Comparison of ENCODE assay signal across 23 mouse cellular contexts in the genomic region with DNA sequence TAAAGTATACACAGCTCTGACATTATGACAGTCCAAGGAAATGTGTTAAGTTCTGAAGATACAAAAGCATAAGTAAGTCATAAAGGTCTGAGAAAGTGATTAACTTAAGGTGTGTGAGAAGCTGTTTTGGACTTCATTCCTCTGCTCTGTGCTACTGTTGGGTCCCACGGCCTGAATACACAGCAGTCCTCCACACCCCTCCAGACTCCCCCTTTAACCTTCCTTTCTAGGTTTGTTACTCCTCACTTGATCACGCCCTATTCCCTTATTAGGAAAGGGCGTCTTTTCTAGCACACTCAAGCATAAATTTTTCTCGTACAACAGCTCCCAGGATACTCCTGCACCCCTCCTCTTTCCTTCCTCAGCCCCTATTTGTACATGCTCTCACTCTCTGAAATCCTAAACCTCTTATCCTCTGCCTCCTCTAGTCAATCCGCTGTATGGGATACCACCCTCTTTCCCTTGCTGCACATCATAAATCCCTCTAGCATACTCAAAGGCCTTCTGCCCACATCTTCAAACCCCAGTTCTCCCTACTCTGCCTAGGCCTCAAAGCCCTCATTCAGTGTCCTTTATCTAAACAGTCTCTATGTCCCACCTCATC. TPM values are rescaled to one million over a fixed set of nuclear protein-coding genes. Genes with fewer than 3 reads are reported as not detected.
DNase-seq lines count a peak whose midpoint lies in the region; ATAC-seq and TF ChIP-seq lines count a peak whose summit lies in the region.
"Had no signal": no experiment of that assay in that cellular context is flagged by ENCODE, and none has a peak within 500 bp of the region (broad histone marks: within the 10 kb centered on the region; RNA-seq: fewer than 3 reads in every experiment).

No protein-coding gene starts in this region.

- H3K9me3 ChIP-seq in heart, embryonic 13.5 days: no peaks in the 10 kb centered on the region
- no peaks in the 10 kb centered on the region for H3K9me3 ChIP-seq in heart, embryonic 11.5 days (replicated peaks; ENCODE audit: control insufficient read depth, low read length)
- no peaks in the 10 kb centered on the region for H3K9me3 ChIP-seq in kidney, embryonic 15.5 days (replicated peaks)
- H3K9me3 ChIP-seq in kidney, postnatal 0 days (replicated peaks; ENCODE audit: low read length): no peaks in the 10 kb centered on the region
- H3K9me3 ChIP-seq: embryonic facial prominence, embryonic 10.5 days; embryonic facial prominence, embryonic 12.5 days; forebrain, embryonic 13.5 days; G1E had no signal

- H3K4me3 ChIP-seq in heart, adult 2 months: no peak overlapping the region
- no peak overlapping the region for H3K4me3 ChIP-seq in heart, embryonic 13.5 days
- no peak overlapping the region for H3K4me3 ChIP-seq in heart, embryonic 11.5 days (ENCODE audit: low read depth, low read length)
- no peak overlapping the region for H3K4me3 ChIP-seq in kidney, embryonic 15.5 days (replicated peaks)
- H3K4me3 ChIP-seq in kidney, postnatal 0 days (replicated peaks; ENCODE audit: low read depth, low read length): no peak overlapping the region
- H3K4me3 ChIP-seq: embryonic facial prominence, embryonic 10.5 days; embryonic facial prominence, embryonic 12.5 days; forebrain, embryonic 13.5 days had no signal

- no peak for TF ChIP-seq CTCF in heart, adult 2 months (IDR thresholded peaks at IDR 0.05)
- TF ChIP-seq CTCF in kidney, postnatal 0 days (IDR thresholded peaks at IDR 0.05; ENCODE audit: low read depth): no peak

- H3K4me2 ChIP-seq in heart, embryonic 13.5 days: no peak overlapping the region
- no peak overlapping the region for H3K4me2 ChIP-seq in heart, embryonic 11.5 days
- no peak overlapping the region for H3K4me2 ChIP-seq in kidney, embryonic 15.5 days
- H3K4me2 ChIP-seq in kidney, postnatal 0 days (ENCODE audit: low read length): no peak overlapping the region
- H3K4me2 ChIP-seq: embryonic facial prominence, embryonic 12.5 days; forebrain, embryonic 13.5 days had no signal

- no peak overlapping the region for H3K9ac ChIP-seq in heart, adult 2 months (ENCODE audit: low read depth, low read length)
- no peak overlapping the region for H3K9ac ChIP-seq in heart, embryonic 13.5 days
- no peak overlapping the region for H3K9ac ChIP-seq in heart, embryonic 11.5 days (ENCODE audit: low read depth, low read length)
- no peak overlapping the region for H3K9ac ChIP-seq in kidney, embryonic 15.5 days
- no peak overlapping the region for H3K9ac ChIP-seq in kidney, postnatal 0 days (ENCODE audit: low read depth, low read length)
- H3K9ac ChIP-seq: embryonic facial prominence, embryonic 12.5 days; forebrain, embryonic 13.5 days had no signal

- intact Hi-C loops in heart, adult 2 months (cut with DNase I): no loop called here

- no peak overlapping the region for H3K27ac ChIP-seq in heart, adult 2 months
- H3K27ac ChIP-seq in heart, embryonic 13.5 days (replicated peaks): peak overlapping the region; percentile 80; the same call in 1 of the 2 replicates
- H3K27ac ChIP-seq in heart, embryonic 11.5 days (ENCODE audit: low read depth, low read length): no peak overlapping the region
- peak overlapping the region; percentile 93 for H3K27ac ChIP-seq in kidney, embryonic 15.5 days
- peak overlapping the region; percentile 60; the same call in 1 of the 2 replicates for H3K27ac ChIP-seq in kidney, postnatal 0 days
- H3K27ac ChIP-seq: embryonic facial prominence, embryonic 10.5 days; embryonic facial prominence, embryonic 12.5 days; forebrain, embryonic 13.5 days had no signal

- no peak for ATAC-seq in heart, embryonic 13.5 days (ENCODE audit: extremely low read depth, insufficient number of reproducible peaks, low FRiP score, low TSS enrichment)
- no peak for ATAC-seq in heart, embryonic 11.5 days (replicated peaks; ENCODE audit: insufficient number of reproducible peaks, low FRiP score, low TSS enrichment)
- peak; percentile 50 for ATAC-seq in kidney, embryonic 15.5 days (replicated peaks; ENCODE audit: low FRiP score)
- ATAC-seq in kidney, postnatal 0 days (replicated peaks; ENCODE audit: low FRiP score, low read depth): no peak
- ATAC-seq: activated CD4-positive, CD25-positive, alpha-beta regulatory T cell, adult 4 months; CD4-positive, CD25-positive, alpha-beta regulatory T cell, adult 4 months; forebrain, embryonic 13.5 days had no signal

- TF ChIP-seq POLR2A in heart, adult 2 months (IDR thresholded peaks at IDR 0.05; ENCODE audit: insufficient read depth, low read depth, low read length): no peak

- peak; percentile 64 for DNase-seq in heart, adult 11 months
- DNase-seq in heart, adult 2 months: no peak
- no peak for DNase-seq in kidney, adult 11 months
- peak; percentile 72 for DNase-seq in kidney, postnatal 0 days (ENCODE audit: low spot score)
- DNase-seq in kidney, postnatal 10 days: no peak
- DNase-seq: adrenal gland, adult 8-10 months; B cell, adult 2 months; cerebellum, adult 11-12 months; cerebellum, adult 2 months; cerebellum, adult 9-10 months; cerebellum, postnatal 10 days; cerebellum, postnatal 25 days had no signal

- whole genome bisulfite sequencing in heart, adult 2 months: 66% methylated on average over 5 of the region's 5 CpGs
- 77% methylated on average over 5 of the region's 5 CpGs for WGBS in heart, embryonic 13.5 days
- 79% methylated on average over 5 of the region's 5 CpGs for WGBS in heart, embryonic 11.5 days (ENCODE audit: insufficient replicate concordance)
- WGBS in kidney, embryonic 15.5 days: 33% methylated on average over 5 of the region's 5 CpGs
- WGBS in kidney, postnatal 0 days: 28% methylated on average over 5 of the region's 5 CpGs

- no peaks in the 10 kb centered on the region for H3K27me3 ChIP-seq in heart, adult 2 months (ENCODE audit: control insufficient read depth, insufficient read depth, low read length)
- H3K27me3 ChIP-seq in heart, embryonic 13.5 days (replicated peaks): no peaks in the 10 kb centered on the region
- no peaks in the 10 kb centered on the region for H3K27me3 ChIP-seq in heart, embryonic 11.5 days (ENCODE audit: control insufficient read depth, insufficient read depth, low read length)
- no peaks in the 10 kb centered on the region for H3K27me3 ChIP-seq in kidney, embryonic 15.5 days
- no peaks in the 10 kb centered on the region for H3K27me3 ChIP-seq in kidney, postnatal 0 days (ENCODE audit: insufficient read depth, low read length)
- H3K27me3 ChIP-seq: CH12.LX; embryonic facial prominence, embryonic 12.5 days; forebrain, embryonic 13.5 days; Patski had no signal

- peaks cover 8% of the 10 kb centered on the region for H3K4me1 ChIP-seq in heart, adult 2 months (ENCODE audit: control insufficient read depth, insufficient read depth, low read length)
- H3K4me1 ChIP-seq in heart, embryonic 13.5 days: peaks cover 29% of the 10 kb centered on the region
- H3K4me1 ChIP-seq in heart, embryonic 11.5 days (ENCODE audit: control insufficient read depth, insufficient read depth, low read length): peaks cover 26% of the 10 kb centered on the region
- H3K4me1 ChIP-seq in kidney, embryonic 15.5 days: peaks cover 35% of the 10 kb centered on the region
- H3K4me1 ChIP-seq in kidney, postnatal 0 days (replicated peaks; ENCODE audit: insufficient read depth, low read length): peaks cover 11% of the 10 kb centered on the region
- H3K4me1 ChIP-seq: embryonic facial prominence, embryonic 10.5 days; embryonic facial prominence, embryonic 12.5 days; forebrain, embryonic 13.5 days had no signal

- TF ChIP-seq EP300 in heart, adult 2 months (IDR thresholded peaks at IDR 0.05; ENCODE audit: insufficient read depth, low read depth, low read length): no peak

- H3K36me3 ChIP-seq in heart, adult 2 months (ENCODE audit: control insufficient read depth, insufficient read depth, low read length): peaks cover 3% of the 10 kb centered on the region
- peaks cover 50% of the 10 kb centered on the region for H3K36me3 ChIP-seq in heart, embryonic 13.5 days
- H3K36me3 ChIP-seq in heart, embryonic 11.5 days (ENCODE audit: control insufficient read depth, insufficient read depth, low read length): peaks cover 5% of the 10 kb centered on the region; the same call in 1 of the 2 replicates
- peaks cover 36% of the 10 kb centered on the region for H3K36me3 ChIP-seq in kidney, embryonic 15.5 days
- peaks cover 9% of the 10 kb centered on the region; the same call in 1 of the 2 replicates for H3K36me3 ChIP-seq in kidney, postnatal 0 days (ENCODE audit: insufficient read depth, low read length)

- H3K79me2 ChIP-seq in heart, adult 2 months (replicated peaks; ENCODE audit: control insufficient read depth, insufficient read depth, low read length): no peaks in the 10 kb centered on the region

RNA-seq across cellular contexts. Expression of a gene that starts 17.3 kb away (rescaled TPM):
- total RNA-seq in heart, adult 2 months (2021): 10 to 100 TPM; 18.4 to 18.8 TPM
- polyA plus RNA-seq in heart, adult 2 months (2012; rRNA removed): 4.6 and 13.2 TPM in 2 replicates
- polyA plus RNA-seq in heart, embryonic 13.5 days (2015; fragmentation: Nextera tagmentation; extraction: Ambion mirVana): 23.4 and 26.2 TPM in 2 replicates
- polyA plus RNA-seq in heart, embryonic 11.5 days (2014; fragmentation: Nextera tagmentation; extraction: Ambion mirVana): 39.9 and 43.0 TPM in 2 replicates
- 46.1 and 48.8 TPM in 2 replicates for polyA plus RNA-seq in kidney, embryonic 15.5 days (2015; fragmentation: Nextera tagmentation; extraction: Ambion mirVana)
- 26.6 and 30.9 TPM in 2 replicates for polyA plus RNA-seq in kidney, postnatal 0 days (2015; fragmentation: Nextera tagmentation; extraction: Ambion mirVana)

RNA-seq across cellular contexts. Expression of a gene that starts 31.9 kb away (rescaled TPM):
- total RNA-seq in heart, adult 2 months (2021): 1 to 10 TPM; 2.2 TPM
- polyA plus RNA-seq in heart, adult 2 months (2012; rRNA removed): 2.0 and 2.2 TPM in 2 replicates
- 1.5 and 2.4 TPM in 2 replicates for polyA plus RNA-seq in heart, embryonic 13.5 days (2015; fragmentation: Nextera tagmentation; extraction: Ambion mirVana)
- polyA plus RNA-seq in heart, embryonic 11.5 days (2014; fragmentation: Nextera tagmentation; extraction: Ambion mirVana): 1.6 and 1.8 TPM in 2 replicates
- polyA plus RNA-seq in kidney, embryonic 15.5 days (2015; fragmentation: Nextera tagmentation; extraction: Ambion mirVana): 1.0 and 1.6 TPM in 2 replicates
- polyA plus RNA-seq in kidney, postnatal 0 days (2015; fragmentation: Nextera tagmentation; extraction: Ambion mirVana): 0.50 and 0.76 TPM in 2 replicates
- total RNA-seq: CH12.LX had no signal
- polyA plus RNA-seq: activated CD4-positive, CD25-positive, alpha-beta regulatory T cell, adult 4 months; G1E had no signal

Comparison
In these comparisons a context has a peak if more than half of its experiments do, and no peak if none do; other contexts are left out.
1. DNase-seq: peak in heart, adult 11 months (single experiment) and kidney, postnatal 0 days (single experiment); none in heart, adult 2 months (0 of 2), kidney, adult 11 months (single experiment) and kidney, postnatal 10 days (single experiment).
2. H3K27ac ChIP-seq: peak in heart, embryonic 13.5 days (single experiment), kidney, embryonic 15.5 days (single experiment) and kidney, postnatal 0 days (single experiment); none in heart, adult 2 months (single experiment) and heart, embryonic 11.5 days (single experiment).